Mouse (Mus musculus): ENCODE data around the gene Gm38431.

- TF ChIP-seq CTCF (IDR thresholded peaks at IDR 0.05; ENCODE audit: low read depth) (no peak), EP300 (IDR thresholded peaks at IDR 0.05; ENCODE audit: low read depth) (no peak)
Observed at GRCm38 (mm10) chr9:21075625-21076024, 16.2 kb downstream of the Gm38431 start.

All from liver, postnatal 0 days (tissue).